Mouse (Mus musculus) myocyte (in vitro differentiated cells): ENCODE measurements at regions not wholly inside any gene's neighbourhood (a gene's known extent, or its start where the extent isn't known, plus 50 kb on each side); places are given as distances from the start of the nearest gene placed in this dataset.

Experiments used
- H3K27me3 ChIP-seq: one replicate; pipeline ENCODE4 v1.6.1; 2011; ENCODE audit not compliant: control insufficient read depth, insufficient read depth, insufficient read length
- H3K36me3 ChIP-seq: one replicate; pipeline ENCODE4 v1.6.1; 2011; ENCODE audit not compliant: control insufficient read depth, insufficient read depth
- H3K4me2 ChIP-seq: one replicate; pipeline ENCODE4 v1.6.1; 2011; ENCODE audit warnings: low read depth, control low read depth
- H3K4me3 ChIP-seq: one replicate; pipeline ENCODE4 v1.5.1; 2011; ENCODE audit warnings: mild to moderate bottlenecking, control low read depth, moderate library complexity
- H3K79me2 ChIP-seq: one replicate; pipeline ENCODE4 v1.6.1; 2011; ENCODE audit not compliant: control insufficient read depth, insufficient read depth
- H3ac ChIP-seq: one replicate; pipeline ENCODE4 v1.6.1; 2011; ENCODE audit not compliant: control insufficient read depth, insufficient read length
- CEBPB ChIP-seq: IDR thresholded peaks from 2 replicates; pipeline ENCODE4 v1.6.1; 2011; ENCODE audit warnings: mild to moderate bottlenecking, moderate library complexity; ENCODE audit not compliant: poor library complexity, insufficient read depth, severe bottlenecking
- E2F4 ChIP-seq: IDR thresholded peaks from one replicate; pipeline ENCODE4 v1.6.1; 2011; ENCODE audit warnings: mild to moderate bottlenecking, control low read depth, moderate library complexity; ENCODE audit not compliant: insufficient read depth
- MAX ChIP-seq: IDR thresholded peaks from one replicate; pipeline ENCODE4 v1.6.1; 2011; ENCODE audit warnings: low read depth, mild to moderate bottlenecking, control low read depth
- MYOD1 ChIP-seq, 3 experiments: IDR thresholded peaks; one replicate each; pipeline ENCODE4 v1.6.1; 2011; ENCODE audit warnings: control low read depth in 2 of 3, low read depth in 2 of 3, mild to moderate bottlenecking in 2 of 3, moderate library complexity in 1 of 3; ENCODE audit not compliant: insufficient read length in 2 of 3, control insufficient read depth in 1 of 3
- MYOG ChIP-seq, 3 experiments: IDR thresholded peaks; one replicate each; pipeline ENCODE4 v1.6.1; 2011; ENCODE audit warnings: control low read depth in 2 of 3, low read depth in 2 of 3, mild to moderate bottlenecking in 2 of 3; ENCODE audit not compliant: insufficient read length in 2 of 3, control insufficient read depth in 1 of 3, insufficient read depth in 1 of 3
- POLR2A ChIP-seq: IDR thresholded peaks from one replicate; pipeline ENCODE4 v1.6.1; 2011; ENCODE audit warnings: low read depth, mild to moderate bottlenecking, control low read depth, moderate library complexity; ENCODE audit not compliant: insufficient read length
- POLR2AphosphoS2 ChIP-seq: IDR thresholded peaks from one replicate; pipeline ENCODE4 v1.6.1; 2011; ENCODE audit warnings: low read depth, control low read depth; ENCODE audit not compliant: insufficient read length
- REST ChIP-seq: IDR thresholded peaks from one replicate; pipeline ENCODE4 v1.6.1; 2011; ENCODE audit warnings: mild to moderate bottlenecking, control low read depth, moderate library complexity; ENCODE audit not compliant: insufficient read depth, insufficient read length
- SRF ChIP-seq: IDR thresholded peaks from one replicate; pipeline ENCODE4 v1.6.1; 2011; ENCODE audit warnings: low read depth; ENCODE audit not compliant: control insufficient read depth, insufficient read length
- TCF12 ChIP-seq: IDR thresholded peaks from one replicate; pipeline ENCODE4 v1.6.1; 2011; ENCODE audit warnings: mild to moderate bottlenecking, control low read depth; ENCODE audit not compliant: poor library complexity, insufficient read depth, severe bottlenecking
- TCF3 ChIP-seq: IDR thresholded peaks from one replicate; pipeline ENCODE4 v1.6.1; 2011; ENCODE audit warnings: low read depth, control low read depth; ENCODE audit not compliant: insufficient read length
- USF1 ChIP-seq: IDR thresholded peaks from one replicate; pipeline ENCODE4 v1.6.1; 2011; ENCODE audit warnings: low read depth, mild to moderate bottlenecking, control low read depth, moderate library complexity

GRCm38 (mm10) chr16:49578976-49579375, 120.1 kb upstream of the Ift57 start:
- no peaks in the 10 kb centered on the region for H3K79me2 ChIP-seq
- no peak overlapping the region for H3K4me3 ChIP-seq
- H3K36me3 ChIP-seq = no peaks in the 10 kb centered on the region
- no peak overlapping the region for H3K4me2 ChIP-seq
- TF ChIP-seq CEBPB = no peak
- TF ChIP-seq E2F4 = no peak
- no peak for TF ChIP-seq TCF3
- TF ChIP-seq REST = no peak
- TF ChIP-seq MYOG (IDR thresholded peaks at IDR 0.05; ENCODE audit: control insufficient read depth in 1 of 3, insufficient read depth in 1 of 3, insufficient read length in 2 of 3, low read depth in 2 of 3) = no peak
- no peak for TF ChIP-seq POLR2A
- TF ChIP-seq POLR2AphosphoS2 = no peak
- no peak for TF ChIP-seq SRF
- TF ChIP-seq MYOD1 (IDR thresholded peaks at IDR 0.05; ENCODE audit: control insufficient read depth in 1 of 3, insufficient read length in 2 of 3, low read depth in 2 of 3) = no peak
- TF ChIP-seq TCF12 = no peak
- TF ChIP-seq USF1 = no peak
- TF ChIP-seq MAX = no peak
- H3ac ChIP-seq = no peak overlapping the region
- H3K27me3 ChIP-seq = no peaks in the 10 kb centered on the region

DNA sequence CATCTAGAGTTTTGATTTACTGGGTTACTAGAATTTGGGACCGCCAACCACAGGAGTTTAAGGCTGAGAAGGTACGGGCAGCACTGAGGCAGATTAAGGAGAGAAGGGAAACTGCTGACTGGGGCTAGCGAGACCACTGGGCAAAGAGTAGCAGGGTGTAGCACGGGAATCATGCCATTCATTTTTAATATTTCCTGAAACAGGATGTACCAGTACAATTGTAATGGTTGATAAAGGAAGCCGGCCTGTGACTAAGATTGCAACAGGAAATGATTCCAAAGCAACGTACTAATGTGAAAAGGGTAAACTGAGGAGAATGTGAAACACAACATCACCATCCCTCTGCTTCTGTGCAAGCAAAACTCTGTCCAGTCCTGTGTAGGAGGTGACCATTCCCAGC, 118.3 kb upstream of the Ift57 start:
- TF ChIP-seq SRF = no peak
- no peak for TF ChIP-seq MAX
- TF ChIP-seq REST = no peak
- TF ChIP-seq USF1 = no peak
- no peak for TF ChIP-seq POLR2A
- TF ChIP-seq POLR2AphosphoS2 = no peak
- no peak for TF ChIP-seq MYOG (IDR thresholded peaks at IDR 0.05; ENCODE audit: control insufficient read depth in 1 of 3, insufficient read depth in 1 of 3, insufficient read length in 2 of 3, low read depth in 2 of 3)
- Histone ChIP-seq H3K27me3 (no peaks in the 10 kb centered on the region), H3K36me3 (no peaks in the 10 kb centered on the region), H3K79me2 (no peaks in the 10 kb centered on the region), H3K4me3 (no peak overlapping the region), H3ac (no peak overlapping the region), H3K4me2 (no peak overlapping the region)

DNA sequence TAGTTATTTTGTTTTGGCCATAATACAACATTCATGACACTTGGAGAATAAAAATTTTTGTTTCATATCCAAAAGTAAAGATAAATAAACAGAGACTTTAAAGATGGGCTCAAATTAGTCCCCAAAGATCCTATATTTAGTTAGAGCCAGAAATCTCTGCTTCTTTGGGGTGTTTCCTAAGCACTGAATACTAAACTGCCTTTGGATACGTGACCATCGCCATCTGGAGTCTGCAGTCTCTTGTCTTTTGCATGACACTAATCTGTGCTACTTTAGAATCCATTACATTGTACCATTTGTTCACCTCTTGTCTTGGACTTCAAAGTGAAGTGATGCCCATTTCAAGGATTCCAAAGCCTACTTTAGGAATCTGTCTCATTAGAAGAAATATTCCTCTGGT, 92.5 kb upstream of the Ift57 start:
- no peak overlapping the region for H3ac ChIP-seq
- H3K79me2 ChIP-seq = no peaks in the 10 kb centered on the region
- H3K4me3 ChIP-seq = no peak overlapping the region
- no peaks in the 10 kb centered on the region for H3K36me3 ChIP-seq
- TF ChIP-seq CEBPB (no peak), E2F4 (no peak), POLR2A (no peak), USF1 (no peak), REST (no peak), SRF (no peak), POLR2AphosphoS2 (no peak), MYOG (IDR thresholded peaks at IDR 0.05; ENCODE audit: control insufficient read depth in 1 of 3, insufficient read depth in 1 of 3, insufficient read length in 2 of 3, low read depth in 2 of 3) (no peak), MYOD1 (IDR thresholded peaks at IDR 0.05; ENCODE audit: control insufficient read depth in 1 of 3, insufficient read length in 2 of 3, low read depth in 2 of 3) (no peak), MAX (no peak), TCF3 (no peak), TCF12 (no peak)
- no peaks in the 10 kb centered on the region for H3K27me3 ChIP-seq
- H3K4me2 ChIP-seq = no peak overlapping the region

DNA sequence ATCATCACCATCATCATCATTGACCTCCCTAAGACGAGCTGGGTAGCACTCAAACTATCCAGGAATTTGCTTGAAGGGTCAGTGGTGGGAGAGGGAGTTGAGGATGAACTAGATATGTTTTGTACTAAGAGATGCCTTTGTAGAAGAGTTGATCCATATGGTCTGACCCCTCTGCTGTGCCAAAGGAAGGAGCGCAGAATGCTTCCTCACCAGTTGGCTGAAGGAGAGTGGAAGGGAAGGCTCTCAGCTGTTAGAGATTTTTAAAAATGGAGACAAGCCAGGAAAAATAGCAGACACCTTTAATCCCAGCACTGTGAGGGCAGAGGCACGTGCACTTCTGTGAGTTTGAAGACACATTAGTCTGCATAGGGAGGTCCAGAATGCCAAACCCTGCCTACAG, 84.2 kb upstream of the Ift57 start:
- no peak overlapping the region for H3K4me3 ChIP-seq
- no peaks in the 10 kb centered on the region for H3K36me3 ChIP-seq
- no peak for TF ChIP-seq USF1
- no peak for TF ChIP-seq TCF3
- no peak for TF ChIP-seq MYOD1 (IDR thresholded peaks at IDR 0.05; ENCODE audit: control insufficient read depth in 1 of 3, insufficient read length in 2 of 3, low read depth in 2 of 3)
- TF ChIP-seq E2F4 = no peak
- TF ChIP-seq MYOG (IDR thresholded peaks at IDR 0.05; ENCODE audit: control insufficient read depth in 1 of 3, insufficient read depth in 1 of 3, insufficient read length in 2 of 3, low read depth in 2 of 3) = no peak
- no peak for TF ChIP-seq REST

DNA sequence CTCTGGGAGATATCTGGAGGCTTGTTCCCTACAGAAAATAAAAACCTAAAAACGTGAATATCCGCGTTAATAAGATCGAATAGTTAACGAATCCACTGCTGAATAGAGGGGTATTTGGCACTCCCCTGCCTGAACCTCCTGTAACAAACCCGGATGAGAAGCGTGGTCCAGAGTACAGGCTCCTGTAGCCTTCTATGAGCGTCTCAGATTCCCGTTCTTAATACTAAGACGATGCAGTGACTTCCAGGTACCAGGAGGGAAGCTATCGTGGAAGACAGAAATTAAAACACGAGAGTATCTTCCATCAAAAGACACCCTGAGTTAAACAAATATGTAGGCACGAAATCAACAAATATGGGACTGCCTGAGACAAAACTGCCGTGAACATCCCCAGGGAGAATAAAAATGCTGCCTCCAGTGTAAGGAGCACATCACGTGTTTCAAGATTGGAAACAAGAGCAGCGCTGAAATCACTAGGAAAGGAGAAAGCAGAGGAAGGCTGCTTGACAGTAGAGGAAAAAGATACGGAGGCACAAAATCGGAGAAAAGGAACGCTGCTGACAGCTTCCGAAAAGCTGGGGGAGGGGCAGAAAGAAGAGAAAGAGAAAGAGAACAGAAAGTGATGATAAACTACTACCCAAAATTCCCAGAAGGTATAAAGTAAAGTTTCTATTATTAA, 83.6 kb upstream of the Ift57 start:
- H3K27me3 ChIP-seq = no peaks in the 10 kb centered on the region
- no peak overlapping the region for H3K4me3 ChIP-seq
- TF ChIP-seq E2F4 = no peak
- TF ChIP-seq SRF = no peak
- TF ChIP-seq USF1 = no peak
- TF ChIP-seq TCF3 = no peak
- no peak overlapping the region for H3K4me2 ChIP-seq
- H3K36me3 ChIP-seq = no peaks in the 10 kb centered on the region
- no peak overlapping the region for H3ac ChIP-seq
- no peaks in the 10 kb centered on the region for H3K79me2 ChIP-seq

More for the DNA sequence above, 84.2 kb upstream of the Ift57 start:
- Histone ChIP-seq H3K79me2 (no peaks in the 10 kb centered on the region), H3ac (no peak overlapping the region), H3K27me3 (no peaks in the 10 kb centered on the region), H3K4me2 (no peak overlapping the region)
